Mouse (Mus musculus): ENCODE data around the gene Gnpnat1.

- TF ChIP-seq GATA1 (IDR thresholded peaks at IDR 0.05; ENCODE audit: borderline replicate concordance, low read length) (no peak), FLI1 (IDR thresholded peaks at IDR 0.05; ENCODE audit: low read length) (no peak)
These were observed 27.3 kb upstream of the Gnpnat1 start for GRCm38 (mm10) chr14:45432003-45432402.

All from megakaryocyte, embryonic 14.5 days (primary cell).